Mouse (Mus musculus): Measurements from ENCODE around the gene Marveld1. TPM values are rescaled to one million over a fixed set of nuclear protein-coding genes. Genes with fewer than 3 reads are reported as not detected.

Marveld1 gene
- total and polyA plus RNA-seq, 3 experiments, result 30.0 to 76.2 (median 56.7) TPM

GRCm38 (mm10) chr19:42170025-42170969 is 23.1 kb downstream of the Marveld1 start:
- DNase-seq, result peak; percentile 96

GRCm38 (mm10) chr19:42176841-42177240 is 29.6 kb downstream of the Marveld1 start:
- no peak for DNase-seq

- DNase-seq, result no peak
These were observed 30.3 kb downstream of the Marveld1 start for GRCm38 (mm10) chr19:42177461-42177860.

GRCm38 (mm10) chr19:42179356-42179755 is 32.2 kb downstream of the Marveld1 start:
- DNase-seq, result no peak

GRCm38 (mm10) chr19:42182673-42183072 is 35.5 kb downstream of the Marveld1 start:
- DNase-seq, result no peak

- DNase-seq, result no peak
These were observed 42.5 kb downstream of the Marveld1 start for GRCm38 (mm10) chr19:42189735-42190134.

GRCm38 (mm10) chr19:42190494-42190893 is 43.3 kb downstream of the Marveld1 start:
- peak; percentile 58 for DNase-seq

- DNase-seq, result no peak
These were observed 46.1 kb downstream of the Marveld1 start for GRCm38 (mm10) chr19:42193311-42193710.

- DNase-seq, result no peak
These were observed 49.2 kb downstream of the Marveld1 start for GRCm38 (mm10) chr19:42196378-42196777.

- no peak for DNase-seq
These were observed 49.9 kb downstream of the Marveld1 start for GRCm38 (mm10) chr19:42197066-42197465.

GRCm38 (mm10) chr19:42198026-42198425 is 50.8 kb downstream of the Marveld1 start:
- DNase-seq, result peak; percentile 42

Other genes starting within 250 kb of the Marveld1 start
- 100 to 1,000 TPM; 804 to 889 TPM for gene Pgam1, start 235.5 kb upstream of the Marveld1 start, total RNA-seq (2021)
- gene Pgam1, start 235.5 kb upstream of the Marveld1 start, polyA plus RNA-seq (2012; rRNA removed), result 521 and 639 TPM in 2 replicates
- gene Exosc1, start 214.0 kb upstream of the Marveld1 start, total RNA-seq (2021), result 10 to 100 TPM; 28.2 to 31.9 TPM
- 6.9 and 9.4 TPM in 2 replicates for gene Exosc1, start 214.0 kb upstream of the Marveld1 start, polyA plus RNA-seq (2012; rRNA removed)
- 10 to 100 TPM; 26.0 to 26.2 TPM for gene Zdhhc16, start 213.9 kb upstream of the Marveld1 start, total RNA-seq (2021)
- gene Zdhhc16, start 213.9 kb upstream of the Marveld1 start, polyA plus RNA-seq (2012; rRNA removed), result 56.9 and 73.6 TPM in 2 replicates
- gene Mms19, start 166.2 kb upstream of the Marveld1 start, total RNA-seq (2021), result 10 to 100 TPM; 15.9 to 22.0 TPM
- 48.3 and 49.2 TPM in 2 replicates for gene Mms19, start 166.2 kb upstream of the Marveld1 start, polyA plus RNA-seq (2012; rRNA removed)
- 10 to 100 TPM; 12.8 to 21.1 TPM for gene Ubtd1, start 165.6 kb upstream of the Marveld1 start, total RNA-seq (2021)
- 29.3 and 31.3 TPM in 2 replicates for gene Ubtd1, start 165.6 kb upstream of the Marveld1 start, polyA plus RNA-seq (2012; rRNA removed)
- gene Ankrd2, start 111.4 kb upstream of the Marveld1 start, total RNA-seq (2021), result under 1 TPM; 0.35 to 0.61 TPM
- 0.16 and 0.27 TPM in 2 replicates for gene Ankrd2, start 111.4 kb upstream of the Marveld1 start, polyA plus RNA-seq (2012; rRNA removed)
- 1 to 10 TPM; 3.7 to 8.0 TPM for gene Hoga1, start 101.8 kb upstream of the Marveld1 start, total RNA-seq (2021)
- 1.5 and 1.6 TPM in 2 replicates for gene Hoga1, start 101.8 kb upstream of the Marveld1 start, polyA plus RNA-seq (2012; rRNA removed)
- gene 4933411K16Rik, start 95.2 kb upstream of the Marveld1 start, total RNA-seq (2021), result under 1 TPM; 0.55 to 0.75 TPM
- gene 4933411K16Rik, start 95.2 kb upstream of the Marveld1 start, polyA plus RNA-seq (2012; rRNA removed), result 0.09 and 0.12 TPM in 2 replicates
- gene Morn4, start 61.0 kb upstream of the Marveld1 start, total RNA-seq (2021), result 10 to 100 TPM in 1 of 2 experiments, 1 to 10 TPM in 1; 7.5 to 15.5 TPM
- gene Morn4, start 61.0 kb upstream of the Marveld1 start, polyA plus RNA-seq (2012; rRNA removed), result 10.6 and 13.0 TPM in 2 replicates
- gene Pi4k2a, start 56.9 kb upstream of the Marveld1 start, total RNA-seq (2021), result 10 to 100 TPM; 62.3 to 69.9 TPM
- 43.7 and 44.5 TPM in 2 replicates for gene Pi4k2a, start 56.9 kb upstream of the Marveld1 start, polyA plus RNA-seq (2012; rRNA removed)
- gene Avpi1, start 18.3 kb upstream of the Marveld1 start, total RNA-seq (2021), result 100 to 1,000 TPM in 1 of 2 experiments, 10 to 100 TPM in 1; 78.6 to 101 TPM
- 82.3 and 112 TPM in 2 replicates for gene Avpi1, start 18.3 kb upstream of the Marveld1 start, polyA plus RNA-seq (2012; rRNA removed)
- 10 to 100 TPM; 43.6 to 47.9 TPM for gene Zfyve27, start 16.6 kb downstream of the Marveld1 start, total RNA-seq (2021)
- gene Zfyve27, start 16.6 kb downstream of the Marveld1 start, polyA plus RNA-seq (2012; rRNA removed), result 37.6 and 49.2 TPM in 2 replicates
- 1 to 10 TPM; 2.7 to 3.9 TPM for gene Sfrp5, start 54.9 kb downstream of the Marveld1 start, total RNA-seq (2021)
- gene Sfrp5, start 54.9 kb downstream of the Marveld1 start, polyA plus RNA-seq (2012; rRNA removed), result 11.5 and 22.6 TPM in 2 replicates
- gene Golga7b, start 100.2 kb downstream of the Marveld1 start, total RNA-seq (2021), result 1 to 10 TPM in 1 of 2 experiments, under 1 TPM in 1; 0.69 to 1.3 TPM
- 1.1 and 2.8 TPM in 2 replicates for gene Golga7b, start 100.2 kb downstream of the Marveld1 start, polyA plus RNA-seq (2012; rRNA removed)